Comparison of ENCODE assay signal across 26 mouse cellular contexts in the genomic region with DNA sequence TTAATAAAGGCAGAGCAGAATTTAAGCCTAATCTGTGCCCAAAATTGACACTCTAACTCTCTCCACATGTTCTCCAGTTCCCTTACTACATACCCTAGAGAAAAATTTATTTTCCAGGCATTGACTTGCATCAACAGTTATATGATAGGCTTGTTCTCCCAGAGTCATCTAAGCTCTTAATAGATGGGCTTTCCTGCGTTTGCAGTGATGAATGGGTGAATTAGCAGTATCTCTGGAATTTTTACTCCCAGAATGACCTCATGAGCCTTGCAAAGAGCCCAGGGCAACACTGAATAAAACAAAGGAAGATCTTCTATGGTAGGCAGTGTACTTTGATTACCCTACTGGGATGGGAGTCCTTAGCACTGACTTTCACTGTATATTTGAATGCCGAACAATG. TPM values are rescaled to one million over a fixed set of nuclear protein-coding genes. Genes with fewer than 3 reads are reported as not detected.
"Had no signal": no experiment of that assay in that cellular context is flagged by ENCODE, and none has a peak within 500 bp of the region (broad histone marks: within the 10 kb centered on the region; RNA-seq: fewer than 3 reads in every experiment).

No protein-coding gene starts in this region.

- H3K9ac ChIP-seq: heart, embryonic 12.5 days; hindbrain, embryonic 12.5 days; hindbrain, embryonic 14.5 days; kidney, embryonic 15.5 days; limb, embryonic 13.5 days; limb, embryonic 15.5 days; liver, embryonic 12.5 days; liver, embryonic 14.5 days had no signal

- H3K4me1 ChIP-seq: heart, embryonic 10.5 days; heart, embryonic 12.5 days; hindbrain, embryonic 12.5 days; kidney, embryonic 15.5 days; limb, embryonic 15.5 days; liver, embryonic 12.5 days had no signal

- H3K27ac ChIP-seq: heart, embryonic 10.5 days; hindbrain, embryonic 10.5 days; hindbrain, embryonic 12.5 days; hindbrain, embryonic 14.5 days; kidney, embryonic 15.5 days; limb, embryonic 13.5 days; limb, embryonic 15.5 days; liver, embryonic 12.5 days; liver, embryonic 14.5 days had no signal

- H3K36me3 ChIP-seq: heart, embryonic 10.5 days; heart, embryonic 12.5 days; hindbrain, embryonic 10.5 days; hindbrain, embryonic 12.5 days; kidney, embryonic 15.5 days; limb, embryonic 13.5 days; limb, embryonic 15.5 days; liver, embryonic 12.5 days had no signal

- H3K4me3 ChIP-seq: heart, embryonic 10.5 days; heart, embryonic 12.5 days; hindbrain, embryonic 10.5 days; hindbrain, embryonic 12.5 days; kidney, embryonic 15.5 days; limb, embryonic 13.5 days; limb, embryonic 15.5 days; liver, embryonic 12.5 days had no signal

- ATAC-seq: hindbrain, embryonic 16.5 days; inflammation-experienced regulatory T-cells, adult 6 months; intestine, embryonic 16.5 days; liver, embryonic 12.5 days had no signal

- H3K9me3 ChIP-seq: heart, embryonic 10.5 days; heart, embryonic 12.5 days; hindbrain, embryonic 10.5 days; hindbrain, embryonic 12.5 days; kidney, embryonic 15.5 days; limb, embryonic 13.5 days; limb, embryonic 15.5 days; liver, embryonic 12.5 days had no signal

- DNase-seq: gastrocnemius, postnatal 14 days; gastrocnemius, postnatal 36 days; heart, adult 18-20 months; heart, postnatal 10 days; heart, postnatal 4 days; kidney, adult 11 months; kidney, adult 2 months; kidney, adult 9 months; kidney, postnatal 14 days; kidney, postnatal 36 days; layer of hippocampus, adult 9-11 months; layer of hippocampus, postnatal 36 days; left cerebral cortex, postnatal 4 days had no signal

- H3K4me2 ChIP-seq: heart, embryonic 12.5 days; hindbrain, embryonic 12.5 days; hindbrain, embryonic 14.5 days; kidney, embryonic 15.5 days; limb, embryonic 13.5 days; limb, embryonic 15.5 days; liver, embryonic 12.5 days had no signal

- H3K27me3 ChIP-seq: heart, embryonic 12.5 days; hindbrain, embryonic 12.5 days; kidney, embryonic 15.5 days; limb, embryonic 13.5 days; limb, embryonic 15.5 days; liver, embryonic 12.5 days had no signal

RNA-seq across cellular contexts. Expression of a gene that starts 33.5 kb away (rescaled TPM):
- polyA plus RNA-seq: inflammation-experienced regulatory T-cells, adult 6 months had no signal
